8 mouse cellular contexts compared by ENCODE assay signal in genomic region chr16:11175489-11176207, GRCm38 (mm10). TPM values are rescaled to one million over a fixed set of nuclear protein-coding genes. Genes with fewer than 3 reads are reported as not detected.
DNase-seq lines count a peak whose midpoint lies in the region; ATAC-seq and TF ChIP-seq lines count a peak whose summit lies in the region.

No protein-coding gene starts in this region.

- peak overlapping the region; percentile 91 for H3K9ac ChIP-seq in heart, adult 2 months (ENCODE audit: low read depth, low read length)
- H3K9ac ChIP-seq in liver, embryonic 11.5 days (ENCODE audit: low read depth, low read length): peak overlapping the region; percentile 92
- peak overlapping the region; percentile 93 for H3K9ac ChIP-seq in stomach, postnatal 0 days (ENCODE audit: low read length)

- peak; percentile 74 for ATAC-seq in liver, embryonic 11.5 days (replicated peaks; ENCODE audit: low FRiP score)
- peak; percentile 70 for ATAC-seq in stomach, postnatal 0 days (ENCODE audit: low FRiP score, low TSS enrichment)

- peak overlapping the region; percentile 90 for H3K27ac ChIP-seq in embryonic facial prominence, embryonic 10.5 days (replicated peaks)
- H3K27ac ChIP-seq in heart, adult 2 months: peak overlapping the region; percentile 97
- peak overlapping the region; percentile 94 for H3K27ac ChIP-seq in liver, embryonic 11.5 days (ENCODE audit: low read depth, low read length)
- H3K27ac ChIP-seq in stomach, postnatal 0 days (replicated peaks): peak overlapping the region; percentile 96

- H3K4me3 ChIP-seq in embryonic facial prominence, embryonic 10.5 days: peak overlapping the region; percentile 92
- H3K4me3 ChIP-seq in heart, adult 2 months: peak overlapping the region; percentile 81
- H3K4me3 ChIP-seq in liver, embryonic 11.5 days (ENCODE audit: low read depth, low read length): peak overlapping the region; percentile 97
- peak overlapping the region; percentile 99 for H3K4me3 ChIP-seq in stomach, postnatal 0 days (ENCODE audit: low read depth, low read length)

- peak overlapping the region; percentile 71 for H3K4me2 ChIP-seq in liver, embryonic 11.5 days
- peak overlapping the region; percentile 70 for H3K4me2 ChIP-seq in stomach, postnatal 0 days (replicated peaks; ENCODE audit: low read depth)

- intact Hi-C loops in heart, adult 2 months (cut with DNase I): loop anchor here (1.0 to 5.0 kb wide), 5 partner anchors 27 to 732 kb away; partner anchors contain the start of genes Cpped1, Gspt1, Rsl1d1 and Txndc11

- TF ChIP-seq POLR2A in heart, adult 2 months (IDR thresholded peaks at IDR 0.05; ENCODE audit: insufficient read depth, low read depth, low read length): no peak

- peaks cover 10% of the 10 kb centered on the region; the same call in 1 of the 2 replicates for H3K27me3 ChIP-seq in embryonic facial prominence, embryonic 10.5 days (replicated peaks; ENCODE audit: low read depth, poor library complexity, severe bottlenecking)
- H3K27me3 ChIP-seq in heart, adult 2 months (ENCODE audit: control insufficient read depth, insufficient read depth, low read length): no peaks in the 10 kb centered on the region
- H3K27me3 ChIP-seq in liver, embryonic 11.5 days (replicated peaks; ENCODE audit: control insufficient read depth, insufficient read depth, low read length): no peaks in the 10 kb centered on the region
- no peaks in the 10 kb centered on the region for H3K27me3 ChIP-seq in stomach, postnatal 0 days (ENCODE audit: control insufficient read depth, insufficient read depth, low read length)

- under 1% methylated on average over 72 of the region's 72 CpGs for WGBS in embryonic facial prominence, embryonic 10.5 days
- WGBS in heart, adult 2 months: under 1% methylated on average over 72 of the region's 72 CpGs
- WGBS in liver, embryonic 11.5 days: under 1% methylated on average over 72 of the region's 72 CpGs
- WGBS in stomach, postnatal 0 days: 0% methylated on average over 71 of the region's 72 CpGs

- DNase-seq in A20 (ENCODE audit: low read depth, low spot score) (peak; percentile 89), WW6 (ENCODE audit: low read depth, low spot score) (peak; percentile 38)
- peak; percentile 77 for DNase-seq in embryonic facial prominence, embryonic 10.5 days (ENCODE audit: low spot score)
- DNase-seq in heart, adult 2 months: peak; percentile 80 to 82
- DNase-seq in kidney, adult 11 months: peak; percentile 71
- peak; percentile 78 for DNase-seq in liver, embryonic 11.5 days (ENCODE audit: low spot score)
- peak; percentile 11 to 42 for DNase-seq in monocyte, adult 2 months (ENCODE audit: low read depth in 1 of 2, low spot score in 2 of 2)
- peak; percentile 79 for DNase-seq in stomach, postnatal 0 days (ENCODE audit: low spot score)

- no peaks in the 10 kb centered on the region for H3K36me3 ChIP-seq in embryonic facial prominence, embryonic 10.5 days (replicated peaks)
- H3K36me3 ChIP-seq in heart, adult 2 months (ENCODE audit: control insufficient read depth, insufficient read depth, low read length): no peaks in the 10 kb centered on the region; the same call in 1 of the 2 replicates
- H3K36me3 ChIP-seq in liver, embryonic 11.5 days (ENCODE audit: control insufficient read depth, insufficient read depth, low read length): no peaks in the 10 kb centered on the region
- no peaks in the 10 kb centered on the region for H3K36me3 ChIP-seq in stomach, postnatal 0 days (ENCODE audit: control insufficient read depth, insufficient read depth, low read length)

- H3K4me1 ChIP-seq in embryonic facial prominence, embryonic 10.5 days: peaks cover 28% of the 10 kb centered on the region
- peaks cover 11% of the 10 kb centered on the region for H3K4me1 ChIP-seq in heart, adult 2 months (ENCODE audit: control insufficient read depth, insufficient read depth, low read length)
- H3K4me1 ChIP-seq in liver, embryonic 11.5 days (replicated peaks; ENCODE audit: control insufficient read depth, insufficient read depth, low read length): peaks cover 18% of the 10 kb centered on the region
- H3K4me1 ChIP-seq in stomach, postnatal 0 days (replicated peaks; ENCODE audit: control insufficient read depth, insufficient read depth): no peaks in the 10 kb centered on the region

- peaks cover 7% of the 10 kb centered on the region for H3K79me2 ChIP-seq in heart, adult 2 months (replicated peaks; ENCODE audit: control insufficient read depth, insufficient read depth, low read length)

- 0 out of 2 replicates have a peak, but pooled peaks cover 2% of the 10 kb centered on the region for H3K9me3 ChIP-seq in embryonic facial prominence, embryonic 10.5 days
- no peaks in the 10 kb centered on the region for H3K9me3 ChIP-seq in liver, embryonic 11.5 days (ENCODE audit: control insufficient read depth, low read length)
- no peaks in the 10 kb centered on the region for H3K9me3 ChIP-seq in stomach, postnatal 0 days (ENCODE audit: control insufficient read depth, low read length)

- TF ChIP-seq CTCF in heart, adult 2 months (IDR thresholded peaks at IDR 0.05): no peak
- no peak for TF ChIP-seq CTCF in stomach, postnatal 0 days (IDR thresholded peaks at IDR 0.05; ENCODE audit: low read depth)

- TF ChIP-seq EP300 in heart, adult 2 months (IDR thresholded peaks at IDR 0.05; ENCODE audit: insufficient read depth, low read depth, low read length): no peak
- peak; percentile 40 for TF ChIP-seq EP300 in stomach, postnatal 0 days (optimal IDR thresholded peaks at IDR 0.05)

RNA-seq across cellular contexts. Expression of gene Zc3h7a, which starts 0.5 kb away (rescaled TPM):
- polyA plus RNA-seq in embryonic facial prominence, embryonic 10.5 days (2016; fragmentation: Nextera tagmentation; extraction: Ambion mirVana): 83.7 and 88.5 TPM in 2 replicates
- 10 to 100 TPM; 24.2 to 24.3 TPM for total RNA-seq in heart, adult 2 months (2021)
- 27.5 and 47.0 TPM in 2 replicates for polyA plus RNA-seq in heart, adult 2 months (2012; rRNA removed)
- polyA plus RNA-seq in liver, embryonic 11.5 days (2014; fragmentation: Nextera tagmentation; extraction: Ambion mirVana): 87.9 and 92.2 TPM in 2 replicates
- polyA plus RNA-seq in stomach, postnatal 0 days (2015; fragmentation: Nextera tagmentation; extraction: Ambion mirVana): 36.7 and 37.4 TPM in 2 replicates

RNA-seq across cellular contexts. Expression of gene Rsl1d1, which starts 27.5 kb away (rescaled TPM):
- polyA plus RNA-seq in embryonic facial prominence, embryonic 10.5 days (2016; fragmentation: Nextera tagmentation; extraction: Ambion mirVana): 290 and 300 TPM in 2 replicates
- total RNA-seq in heart, adult 2 months (2021): 10 to 100 TPM; 51.6 to 52.8 TPM
- polyA plus RNA-seq in heart, adult 2 months (2012; rRNA removed): 9.4 and 17.3 TPM in 2 replicates
- 313 and 345 TPM in 2 replicates for polyA plus RNA-seq in liver, embryonic 11.5 days (2014; fragmentation: Nextera tagmentation; extraction: Ambion mirVana)
- polyA plus RNA-seq in stomach, postnatal 0 days (2015; fragmentation: Nextera tagmentation; extraction: Ambion mirVana): 90.4 and 91.7 TPM in 2 replicates

RNA-seq across cellular contexts. Expression of gene Txndc11, which starts 41.2 kb away (rescaled TPM):
- polyA plus RNA-seq in embryonic facial prominence, embryonic 10.5 days (2016; fragmentation: Nextera tagmentation; extraction: Ambion mirVana): 27.9 and 28.7 TPM in 2 replicates
- 10 to 100 TPM; 13.0 to 14.8 TPM for total RNA-seq in heart, adult 2 months (2021)
- 11.2 and 17.8 TPM in 2 replicates for polyA plus RNA-seq in heart, adult 2 months (2012; rRNA removed)
- polyA plus RNA-seq in liver, embryonic 11.5 days (2014; fragmentation: Nextera tagmentation; extraction: Ambion mirVana): 36.5 and 38.0 TPM in 2 replicates
- polyA plus RNA-seq in stomach, postnatal 0 days (2015; fragmentation: Nextera tagmentation; extraction: Ambion mirVana): 27.5 and 29.2 TPM in 2 replicates

Comparison
In these comparisons a context has a peak if more than half of its experiments do, and no peak if none do; other contexts are left out.
1. Peak in every context shown above with its lines: DNase-seq, ATAC-seq, H3K4me3 ChIP-seq and H3K27ac ChIP-seq.
2. DNase-seq: peak in every context shown above with its lines; median percentile 89 in A20; 81 in heart, adult 2 months; 79 in stomach, postnatal 0 days; 78 in liver, embryonic 11.5 days; 77 in embryonic facial prominence, embryonic 10.5 days; 71 in kidney, adult 11 months; 38 in WW6; 26 in monocyte, adult 2 months.